Mouse (Mus musculus) megakaryocyte, adult 5-6 weeks (primary cell): Measurements from ENCODE around the gene Olfr1424. TPM values are rescaled to one million over a fixed set of nuclear protein-coding genes. Genes with fewer than 3 reads are reported as not detected.

ENCODE experiments used
- ATAC-seq: 2 replicates; pipeline ENCODE4 v1.8.0; 2016; ENCODE audit warnings: mild to moderate bottlenecking, inconsistent platforms; ENCODE audit not compliant: poor library complexity, severe bottlenecking
- total RNA-seq, 2 experiments: library from RNA; stranded (forward) in 1 of 2; stranded (reverse) in 1 of 2; fragments of 153-499, 151-499 nt in 1 of 2; fragments of 221-1000, 200-1000 nt in 1 of 2; gene quantifications; 2 replicates each; pipeline versions ENCODE4 v1.2.3 to v1.2.4; 2015 to 2017

The Olfr1424 gene
- total RNA-seq, 2 experiments from 2014 or later, result not detected

DNA sequence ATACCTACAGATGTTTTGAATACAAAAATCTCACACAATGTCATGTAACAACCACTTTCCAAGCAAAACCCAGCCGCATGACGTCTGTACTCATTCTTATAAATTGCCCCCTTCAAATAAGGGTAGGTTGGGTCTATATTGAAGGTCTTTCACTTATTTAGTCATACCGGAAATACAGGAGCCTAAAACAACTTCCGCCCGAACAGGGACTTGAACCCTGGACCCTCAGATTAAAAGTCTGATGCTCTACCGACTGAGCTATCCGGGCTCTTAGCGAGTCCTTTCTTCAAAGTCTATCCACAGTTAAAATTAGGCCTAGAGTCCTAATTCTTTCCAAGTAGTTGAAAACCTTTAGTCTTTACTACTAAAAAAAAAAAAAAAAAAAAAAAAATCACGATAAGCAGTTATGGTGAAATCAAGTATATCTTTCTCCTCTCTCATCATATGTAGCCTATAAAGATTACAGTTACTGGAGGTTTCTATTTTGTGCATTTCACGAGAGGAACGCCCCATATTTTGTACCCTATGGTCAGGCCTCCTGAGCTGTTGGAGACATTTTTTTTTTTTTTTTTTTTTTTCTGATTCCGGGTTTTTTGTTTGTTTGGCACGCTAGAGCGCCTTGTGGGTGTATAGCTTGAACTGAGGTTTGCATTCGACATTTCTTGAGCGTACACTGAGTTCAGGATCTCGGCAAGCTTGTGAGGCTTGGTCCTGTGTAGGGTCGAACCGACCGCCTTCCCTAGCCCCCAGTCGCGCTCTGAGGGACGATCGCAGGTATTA is 52.8 kb downstream of the Olfr1424 start:
- no peak for ATAC-seq

Other genes starting within 250 kb of the Olfr1424 start
- 27.6 and 28.5 TPM in 2 replicates for gene Stx3, start 243.3 kb downstream of the Olfr1424 start, total RNA-seq (2015)
- 30.4 and 31.5 TPM in 2 replicates for gene Stx3, start 243.3 kb downstream of the Olfr1424 start, total RNA-seq (2017)
- not detected in 2 replicates for gene Olfr1417, start 223.5 kb downstream of the Olfr1424 start, total RNA-seq (2015)
- gene Olfr1417, start 223.5 kb downstream of the Olfr1424 start, total RNA-seq (2017), result not detected in 2 replicates
- gene Olfr1418, start 201.6 kb downstream of the Olfr1424 start, total RNA-seq (2015), result not detected in 2 replicates
- gene Olfr1418, start 201.6 kb downstream of the Olfr1424 start, total RNA-seq (2017), result not detected in 2 replicates
- not detected in 2 replicates for gene Olfr1419, start 187.6 kb downstream of the Olfr1424 start, total RNA-seq (2015)
- not detected in 2 replicates for gene Olfr1419, start 187.6 kb downstream of the Olfr1424 start, total RNA-seq (2017)
- not detected in 2 replicates for gene Olfr1420, start 176.1 kb downstream of the Olfr1424 start, total RNA-seq (2015)
- not detected in 2 replicates for gene Olfr1420, start 176.1 kb downstream of the Olfr1424 start, total RNA-seq (2017)
- 45.5 and 48.7 TPM in 2 replicates for gene Patl1, start 150.3 kb downstream of the Olfr1424 start, total RNA-seq (2015)
- 20.3 and 26.1 TPM in 2 replicates for gene Patl1, start 150.3 kb downstream of the Olfr1424 start, total RNA-seq (2017)
- gene Osbp, start 96.7 kb downstream of the Olfr1424 start, total RNA-seq (2015), result 35.0 and 36.9 TPM in 2 replicates
- gene Osbp, start 96.7 kb downstream of the Olfr1424 start, total RNA-seq (2017), result 42.6 and 43.3 TPM in 2 replicates
- gene Olfr1423, start 21.4 kb downstream of the Olfr1424 start, total RNA-seq (2015), result 0.02 TPM in 1 of 2 replicates, not detected in the other
- gene Olfr1423, start 21.4 kb downstream of the Olfr1424 start, total RNA-seq (2017), result not detected in 2 replicates
- gene Olfr1425, start 15.0 kb upstream of the Olfr1424 start, total RNA-seq (2015), result not detected in 2 replicates
- gene Olfr1425, start 15.0 kb upstream of the Olfr1424 start, total RNA-seq (2017), result not detected in 2 replicates
- not detected in 2 replicates for gene Olfr1426, start 29.3 kb upstream of the Olfr1424 start, total RNA-seq (2015)
- not detected in 2 replicates for gene Olfr1426, start 29.3 kb upstream of the Olfr1424 start, total RNA-seq (2017)
- not detected in 2 replicates for gene Olfr1427, start 40.7 kb upstream of the Olfr1424 start, total RNA-seq (2015)
- gene Olfr1427, start 40.7 kb upstream of the Olfr1424 start, total RNA-seq (2017), result not detected in 2 replicates
- gene Olfr1428, start 53.2 kb upstream of the Olfr1424 start, total RNA-seq (2015), result not detected in 2 replicates
- not detected in 2 replicates for gene Olfr1428, start 53.2 kb upstream of the Olfr1424 start, total RNA-seq (2017)
- not detected in 2 replicates for gene Olfr76, start 60.5 kb upstream of the Olfr1424 start, total RNA-seq (2015)
- gene Olfr76, start 60.5 kb upstream of the Olfr1424 start, total RNA-seq (2017), result not detected in 2 replicates
- gene Olfr1555-ps1, start 107.4 kb upstream of the Olfr1424 start, total RNA-seq (2015), result not detected in 2 replicates
- gene Olfr1555-ps1, start 107.4 kb upstream of the Olfr1424 start, total RNA-seq (2017), result not detected in 2 replicates
- not detected in 2 replicates for gene Olfr1431, start 138.0 kb upstream of the Olfr1424 start, total RNA-seq (2015)
- not detected in 2 replicates for gene Olfr1431, start 138.0 kb upstream of the Olfr1424 start, total RNA-seq (2017)
- not detected in 2 replicates for gene Olfr1432, start 169.9 kb upstream of the Olfr1424 start, total RNA-seq (2015)
- gene Olfr1432, start 169.9 kb upstream of the Olfr1424 start, total RNA-seq (2017), result not detected in 2 replicates
- not detected in 2 replicates for gene Olfr262, start 179.0 kb upstream of the Olfr1424 start, total RNA-seq (2015)
- not detected in 2 replicates for gene Olfr262, start 179.0 kb upstream of the Olfr1424 start, total RNA-seq (2017)
- not detected in 2 replicates for gene Olfr235, start 198.3 kb upstream of the Olfr1424 start, total RNA-seq (2015)
- not detected in 2 replicates for gene Olfr235, start 198.3 kb upstream of the Olfr1424 start, total RNA-seq (2017)
- not detected in 2 replicates for gene Olfr1434, start 217.2 kb upstream of the Olfr1424 start, total RNA-seq (2015)
- not detected in 2 replicates for gene Olfr1434, start 217.2 kb upstream of the Olfr1424 start, total RNA-seq (2017)
- gene Olfr1436, start 236.4 kb upstream of the Olfr1424 start, total RNA-seq (2015), result not detected in 2 replicates
- not detected in 2 replicates for gene Olfr1436, start 236.4 kb upstream of the Olfr1424 start, total RNA-seq (2017)